Mouse (Mus musculus) midbrain, embryonic 16.5 days (tissue): ENCODE results near the gene Nab2. TPM values are rescaled to one million over a fixed set of nuclear protein-coding genes. Genes with fewer than 3 reads are reported as not detected.

Experiments
- ATAC-seq: fragments of 200-750 bp; cut with Nextera tagmentation; 2 replicates; pipeline ENCODE4 v1.8.0; 2017; ENCODE audit warnings: moderate TSS enrichment
- H3K27ac ChIP-seq: fragments of 300-500 bp; sonication (generic); 2 replicates; pipeline ENCODE4 v1.5.1; 2014; ENCODE audit warnings: mild to moderate bottlenecking, low read length, mixed read lengths
- H3K27me3 ChIP-seq: fragments of 300-500 bp; sonication (generic); 2 replicates; pipeline ENCODE4 v1.6.1; 2014; ENCODE audit warnings: low read depth, low read length, mixed read lengths; ENCODE audit not compliant: control insufficient read depth, insufficient read depth
- H3K36me3 ChIP-seq: fragments of 300-500 bp; sonication (generic); 2 replicates; pipeline ENCODE4 v1.6.1; 2014; ENCODE audit warnings: mild to moderate bottlenecking, low read length, moderate library complexity, mixed read lengths; ENCODE audit not compliant: control insufficient read depth, insufficient read depth
- H3K4me1 ChIP-seq: fragments of 300-500 bp; sonication (generic); 2 replicates; pipeline ENCODE4 v1.6.1; 2014; ENCODE audit warnings: mild to moderate bottlenecking, low read length, mixed read lengths; ENCODE audit not compliant: control insufficient read depth, insufficient read depth
- H3K4me2 ChIP-seq: fragments of 300-500 bp; sonication (generic); 2 replicates; pipeline ENCODE4 v1.6.1; 2014; ENCODE audit warnings: mild to moderate bottlenecking, low read length, mixed read lengths
- H3K4me3 ChIP-seq: fragments of 300-500 bp; sonication (generic); 2 replicates; pipeline ENCODE4 v1.5.1; 2014; ENCODE audit warnings: low read depth, mild to moderate bottlenecking, low read length, moderate library complexity, mixed read lengths
- H3K9ac ChIP-seq: fragments of 300-500 bp; sonication (generic); 2 replicates; pipeline ENCODE4 v1.6.1; 2014; ENCODE audit warnings: low read depth, low read length, mixed read lengths
- H3K9me3 ChIP-seq: fragments of 300-500 bp; sonication (generic); replicated peaks from 2 replicates; pipeline ENCODE4 v1.6.1; 2014; ENCODE audit warnings: mild to moderate bottlenecking, low read length, mixed read lengths; ENCODE audit not compliant: control insufficient read depth, poor library complexity, severe bottlenecking
- WGBS: fragments of 180-500 bp; shearing (Covaris S2); extraction: QIAGEN DNeasy Blood & Tissue Kit; methylation state at CpG from one replicate; pipeline ENCODE4 v1.1.7; 2014; 5-methylcytosine and 5-hydroxymethylcytosine counted together
- polyA plus RNA-seq: library from polyadenylated mRNA; unstranded; fragments of >200 nt; fragmentation: Nextera tagmentation; extraction: Ambion mirVana; gene quantifications from 2 replicates; pipeline ENCODE4 v1.2.1, GENCODE M21; 2015

The Nab2 gene
- polyA plus RNA-seq, 1 experiment from 2014 or later: 2.1 TPM

DNA sequence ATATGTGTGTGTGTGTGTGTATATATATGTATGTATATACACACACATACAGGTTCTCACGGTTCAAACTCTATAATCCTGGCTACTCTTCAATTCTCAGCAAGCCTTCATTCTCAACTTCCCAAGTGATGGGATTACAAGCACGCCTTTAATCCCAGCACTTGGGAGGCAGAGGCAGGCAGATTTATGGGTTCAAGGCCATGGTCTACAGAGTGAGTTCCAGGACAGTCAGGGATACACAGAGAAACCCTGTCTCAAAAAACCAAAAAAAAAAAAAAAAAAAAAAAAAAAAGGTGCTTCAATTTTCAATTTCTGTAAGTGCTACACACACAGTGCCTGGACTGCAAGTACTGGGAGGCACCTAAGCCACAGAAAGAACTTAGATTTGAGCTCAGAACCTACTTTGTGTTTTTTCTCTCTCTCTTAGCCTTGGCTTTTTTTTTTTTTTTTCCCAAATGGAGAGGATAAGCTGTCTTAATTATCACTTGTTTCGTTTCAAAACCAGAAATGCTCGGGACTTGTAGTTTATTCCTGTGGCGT lies 7.6 kb upstream of the Nab2 start:
- Histone ChIP-seq H3K36me3 (no peaks in the 10 kb centered on the region), H3K27me3 (no peaks in the 10 kb centered on the region), H3K27ac (peak overlapping the region; percentile 53; the same call in 1 of the 2 replicates), H3K4me2 (peak overlapping the region; percentile 60), H3K4me1 (peaks cover 12% of the 10 kb centered on the region), H3K9me3 (no peaks in the 10 kb centered on the region), H3K4me3 (peak overlapping the region; percentile 84), H3K9ac (peak overlapping the region; percentile 56; the same call in 1 of the 2 replicates)
- ATAC-seq: no peak
- WGBS: 49% methylated on average over 5 of the region's 5 CpGs

GRCm38 (mm10) chr10:127674794-127675522 lies 6.6 kb upstream of the Nab2 start:
- no peak overlapping the region for H3K4me3 ChIP-seq
- H3K27ac ChIP-seq: peak overlapping the region; percentile 22; the same call in 1 of the 2 replicates
- H3K27me3 ChIP-seq: no peaks in the 10 kb centered on the region
- no peaks in the 10 kb centered on the region for H3K9me3 ChIP-seq
- H3K9ac ChIP-seq: no peak overlapping the region
- no peak overlapping the region for H3K4me2 ChIP-seq
- ATAC-seq: no peak
- H3K4me1 ChIP-seq: peaks cover 12% of the 10 kb centered on the region
- WGBS: 85% methylated on average over 8 of the region's 8 CpGs
- no peaks in the 10 kb centered on the region for H3K36me3 ChIP-seq

GRCm38 (mm10) chr10:127674046-127674655 lies 5.8 kb upstream of the Nab2 start:
- peaks cover 12% of the 10 kb centered on the region for H3K4me1 ChIP-seq

DNA sequence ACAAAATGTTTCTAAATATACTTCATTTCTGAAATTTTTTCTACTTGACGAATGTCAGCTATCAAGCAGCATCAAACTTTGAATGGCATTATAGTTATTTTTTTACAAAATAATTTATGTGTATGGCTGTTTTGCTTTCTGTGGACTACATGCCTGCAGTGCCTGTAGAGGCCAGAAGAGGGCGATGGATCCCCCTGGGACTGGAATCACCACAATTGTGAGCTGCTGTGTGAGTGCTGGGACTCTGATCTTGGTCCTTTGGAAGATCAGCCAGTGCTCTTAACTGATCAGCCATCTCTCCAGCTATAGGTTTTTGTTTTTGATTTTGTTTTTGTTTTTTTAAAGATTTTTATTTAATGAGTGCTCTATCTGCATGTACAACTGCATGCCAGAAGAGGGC lies 2.9 kb upstream of the Nab2 start:
- H3K27ac ChIP-seq: no peak overlapping the region
- no peak overlapping the region for H3K9ac ChIP-seq
- peaks cover 19% of the 10 kb centered on the region for H3K27me3 ChIP-seq
- no peaks in the 10 kb centered on the region for H3K36me3 ChIP-seq
- no peaks in the 10 kb centered on the region for H3K9me3 ChIP-seq
- no peak overlapping the region for H3K4me2 ChIP-seq
- H3K4me1 ChIP-seq: peaks cover 18% of the 10 kb centered on the region
- 32% methylated on average over 2 of the region's 2 CpGs for WGBS
- no peak for ATAC-seq
- no peak overlapping the region for H3K4me3 ChIP-seq

More at GRCm38 (mm10) chr10:127674046-127674655, 5.8 kb upstream of the Nab2 start:
- ATAC-seq: no peak
- Histone ChIP-seq H3K27me3 (peaks cover 3% of the 10 kb centered on the region), H3K4me2 (no peak overlapping the region), H3K9me3 (no peaks in the 10 kb centered on the region), H3K36me3 (no peaks in the 10 kb centered on the region), H3K9ac (no peak overlapping the region), H3K4me3 (no peak overlapping the region), H3K27ac (no peak overlapping the region)
- WGBS: 94% methylated on average over 6 of the region's 6 CpGs

GRCm38 (mm10) chr10:127670185-127670584 lies 1.8 kb upstream of the Nab2 start:
- H3K4me1 ChIP-seq: peaks cover 20% of the 10 kb centered on the region
- H3K9me3 ChIP-seq: no peaks in the 10 kb centered on the region
- H3K36me3 ChIP-seq: no peaks in the 10 kb centered on the region
- H3K9ac ChIP-seq: no peak overlapping the region
- no peak overlapping the region for H3K4me2 ChIP-seq
- no peak overlapping the region for H3K4me3 ChIP-seq
- H3K27me3 ChIP-seq: peaks cover 27% of the 10 kb centered on the region
- 96% methylated on average over 2 of the region's 2 CpGs for WGBS
- no peak overlapping the region for H3K27ac ChIP-seq
- no peak for ATAC-seq

DNA sequence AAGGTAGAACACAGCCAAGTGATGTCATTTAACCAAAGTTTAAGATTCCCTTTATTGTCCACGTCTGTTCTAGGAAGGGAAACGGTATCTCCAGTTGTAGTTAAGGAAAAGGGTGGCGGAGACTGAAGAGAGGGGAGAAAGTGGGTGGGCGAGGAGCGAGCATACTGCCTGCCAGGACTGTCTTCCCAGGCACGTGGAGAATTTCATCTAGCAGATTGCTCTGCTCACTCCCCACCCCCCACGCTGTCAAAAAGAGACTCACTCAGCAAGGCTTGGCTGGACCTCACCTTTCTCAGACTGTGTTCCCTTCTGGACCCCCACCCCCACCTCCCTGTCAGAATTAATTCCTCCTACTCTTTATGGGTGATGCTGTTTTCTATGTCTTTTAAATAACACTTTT lies 802 bp upstream of the Nab2 start:
- H3K27me3 ChIP-seq: peaks cover 37% of the 10 kb centered on the region
- H3K36me3 ChIP-seq: no peaks in the 10 kb centered on the region
- no peaks in the 10 kb centered on the region for H3K9me3 ChIP-seq
- no peak overlapping the region for H3K27ac ChIP-seq
- 0 out of 2 replicates have a peak overlapping the region, but pooled peaks have one; percentile 24 for H3K4me2 ChIP-seq
- H3K4me1 ChIP-seq: peaks cover 20% of the 10 kb centered on the region
- ATAC-seq: no peak
- no peak overlapping the region; the same call in 1 of the 2 replicates for H3K9ac ChIP-seq
- no peak overlapping the region for H3K4me3 ChIP-seq
- 34% methylated on average over 7 of the region's 7 CpGs for WGBS

DNA sequence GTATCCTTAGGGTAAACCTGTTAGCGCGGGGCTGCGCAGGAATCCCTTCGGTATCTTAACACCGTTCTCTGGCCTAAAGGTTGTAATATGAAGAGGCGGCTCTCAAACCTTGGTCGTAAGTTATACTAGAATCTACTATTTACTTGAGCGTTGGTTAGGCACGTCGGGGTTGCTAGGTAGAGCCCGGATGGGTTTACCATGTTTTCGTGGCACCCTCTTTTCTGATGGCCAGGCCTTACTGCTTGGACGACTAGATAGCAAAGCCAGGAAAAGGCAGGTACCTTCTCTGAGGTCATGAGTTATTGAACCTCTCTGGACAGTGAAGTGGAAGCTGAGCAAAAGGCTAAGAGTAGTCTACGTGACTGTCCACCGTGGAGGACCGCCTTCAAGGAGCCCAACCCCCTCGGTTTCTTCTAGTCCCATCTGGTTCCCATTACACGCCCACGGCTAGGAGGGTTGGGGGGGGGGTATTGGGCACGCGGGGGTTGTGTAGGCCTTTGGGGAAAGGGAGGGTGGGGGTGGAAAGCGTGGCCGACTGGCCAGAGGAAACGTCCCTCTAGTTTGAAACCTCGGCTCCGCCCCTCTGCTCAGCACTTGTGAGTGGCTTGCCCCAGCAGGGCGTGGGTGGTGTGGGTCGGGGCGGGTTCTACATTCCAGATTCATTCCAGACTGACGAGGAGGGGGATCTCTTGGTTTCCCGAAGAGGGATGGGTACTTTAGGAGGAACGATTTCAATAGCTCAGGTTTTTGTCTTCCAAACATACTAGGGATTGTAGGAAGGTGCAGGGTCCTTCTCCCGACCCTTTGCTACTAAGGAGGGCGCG lies 887 bp downstream of the Nab2 start:
- peaks cover 21% of the 10 kb centered on the region for H3K4me1 ChIP-seq
- H3K27me3 ChIP-seq: peaks cover 54% of the 10 kb centered on the region
- WGBS: 2% methylated on average over 31 of the region's 35 CpGs
- H3K27ac ChIP-seq: peak overlapping the region; percentile 72
- H3K4me2 ChIP-seq: peak overlapping the region; percentile 93
- no peaks in the 10 kb centered on the region for H3K36me3 ChIP-seq
- ATAC-seq: peak; percentile 18
- H3K4me3 ChIP-seq: peak overlapping the region; percentile 58
- H3K9ac ChIP-seq: peak overlapping the region; percentile 72
- no peaks in the 10 kb centered on the region for H3K9me3 ChIP-seq

GRCm38 (mm10) chr10:127666501-127667268 lies 1.7 kb downstream of the Nab2 start, which contains the start of gene Nemp1:
Nemp1 (plus strand) TSS chr10:127666901.
- H3K9me3 ChIP-seq: no peaks in the 10 kb centered on the region
- peaks cover 28% of the 10 kb centered on the region for H3K4me1 ChIP-seq
- peak; percentile 49 for ATAC-seq
- H3K4me2 ChIP-seq: peak within 1 kb of the TSS; percentile 93
- peaks cover 59% of the 10 kb centered on the region for H3K27me3 ChIP-seq
- under 1% methylated on average over 59 of the region's 73 CpGs for WGBS
- H3K27ac ChIP-seq: peak within 1 kb of the TSS; percentile 64
- H3K9ac ChIP-seq: peak within 1 kb of the TSS; percentile 72
- H3K4me3 ChIP-seq: peak within 1 kb of the TSS; percentile 58
- H3K36me3 ChIP-seq: no peaks in the 10 kb centered on the region
